Mouse (Mus musculus) E14TG2a.4 (cell line): ENCODE data around the gene Zbtb40.

Source experiments
- H3K27me3 ChIP-seq: 2 replicates; pipeline ENCODE4 v1.6.1; 2014; ENCODE audit warnings: low read length, control low read depth; ENCODE audit not compliant: insufficient read depth
- H3K36me3 ChIP-seq: 2 replicates; pipeline ENCODE4 v1.6.1; 2014; ENCODE audit warnings: low read length, control low read depth; ENCODE audit not compliant: insufficient read depth
- H3K4me1 ChIP-seq: replicated peaks from 2 replicates; pipeline ENCODE4 v1.6.1; 2014; ENCODE audit warnings: low read depth, low read length, control low read depth
- H3K4me3 ChIP-seq: replicated peaks from 2 replicates; pipeline ENCODE4 v1.5.1; 2014; ENCODE audit warnings: mild to moderate bottlenecking, low read length
- H3K9me3 ChIP-seq: 2 replicates; pipeline ENCODE4 v1.6.1; 2014; ENCODE audit warnings: low read length, control low read depth
- CTCF ChIP-seq: conservative IDR thresholded peaks from 2 replicates; pipeline ENCODE4 v1.5.1; 2014; ENCODE audit warnings: low read length
- NANOG ChIP-seq: IDR thresholded peaks from 2 replicates; pipeline ENCODE4 v1.6.1; 2014; ENCODE audit warnings: borderline replicate concordance, low read length, mixed read lengths
- POU5F1 ChIP-seq: IDR thresholded peaks from 2 replicates; pipeline ENCODE4 v1.6.1; 2014; ENCODE audit warnings: low read length, borderline replicate concordance

Zbtb40 gene

DNA sequence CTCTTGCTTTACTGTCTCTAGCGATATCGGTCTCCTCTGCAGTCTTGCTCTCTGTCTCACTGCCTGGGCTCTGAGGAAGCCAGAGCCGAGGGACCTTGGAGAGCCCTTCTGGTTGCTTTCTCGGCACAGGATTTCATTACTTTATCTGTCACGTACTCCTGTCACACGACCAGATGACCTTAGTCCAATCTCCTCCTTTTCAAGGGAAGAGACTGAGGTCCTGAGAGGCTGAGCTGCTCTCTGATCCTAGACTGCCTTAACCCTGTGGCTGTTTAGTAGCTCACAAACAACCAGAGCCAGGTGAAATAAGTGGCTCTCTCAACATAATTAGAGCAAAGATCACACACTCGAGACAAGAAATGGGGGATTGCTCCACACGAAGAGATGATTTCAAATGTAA is 19.3 kb downstream of the Zbtb40 start:
- H3K4me3 ChIP-seq: no peak overlapping the region
- TF ChIP-seq CTCF: no peak
- TF ChIP-seq NANOG: no peak
- no peak for TF ChIP-seq POU5F1
- peaks cover 9% of the 10 kb centered on the region; the same call in 1 of the 2 replicates for H3K4me1 ChIP-seq
- H3K36me3 ChIP-seq: peaks cover 4% of the 10 kb centered on the region; the same call in 1 of the 2 replicates
- H3K9me3 ChIP-seq: no peaks in the 10 kb centered on the region
- no peaks in the 10 kb centered on the region for H3K27me3 ChIP-seq

DNA sequence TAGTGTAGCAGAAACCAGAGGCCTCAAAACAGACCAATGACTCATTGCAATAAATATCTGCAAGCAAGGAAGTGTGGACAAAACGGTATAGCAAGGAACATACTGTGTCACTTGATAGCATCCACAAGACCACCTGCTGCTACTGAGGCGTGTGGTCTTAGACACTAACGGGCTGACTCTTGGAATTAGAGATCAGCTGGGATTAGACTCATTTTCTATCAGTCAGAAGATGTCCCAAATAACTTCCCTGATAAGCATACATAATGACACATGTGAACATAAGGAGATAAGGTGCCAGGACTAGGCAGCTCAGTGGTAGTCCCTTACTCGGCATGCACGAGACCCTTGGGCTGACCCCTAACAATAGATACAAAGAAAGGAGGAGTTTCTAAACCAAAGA is 21.6 kb downstream of the Zbtb40 start:
- TF ChIP-seq NANOG: no peak
- TF ChIP-seq POU5F1: no peak
- no peak for TF ChIP-seq CTCF
- no peak overlapping the region for H3K4me3 ChIP-seq
- H3K36me3 ChIP-seq: 0 out of 2 replicates have a peak, but pooled peaks cover 4% of the 10 kb centered on the region
- no peaks in the 10 kb centered on the region for H3K9me3 ChIP-seq
- H3K27me3 ChIP-seq: no peaks in the 10 kb centered on the region
- 0 out of 2 replicates have a peak, but pooled peaks cover 6% of the 10 kb centered on the region for H3K4me1 ChIP-seq

DNA sequence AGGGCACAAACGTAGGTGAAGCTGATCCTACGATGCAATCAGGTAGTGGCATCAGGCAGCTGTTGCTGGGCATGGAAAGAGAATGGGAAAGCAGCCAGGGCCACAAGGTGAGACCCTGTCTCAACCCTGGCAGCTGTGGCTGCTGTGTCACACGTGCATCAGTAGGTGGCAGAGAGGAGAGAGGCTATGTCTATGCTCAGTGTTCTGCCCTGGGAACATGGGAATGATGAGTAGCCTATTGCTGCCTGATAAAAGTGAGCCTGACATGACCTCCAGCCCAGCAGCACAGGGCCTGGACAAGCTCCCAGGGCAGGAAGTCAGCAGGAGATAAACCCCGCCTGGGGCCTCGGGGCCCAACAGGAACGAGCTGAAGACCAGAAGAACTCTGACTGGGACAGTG is 23.0 kb downstream of the Zbtb40 start:
- Histone ChIP-seq H3K4me3 (no peak overlapping the region), H3K36me3 (0 out of 2 replicates have a peak, but pooled peaks cover 4% of the 10 kb centered on the region), H3K9me3 (no peaks in the 10 kb centered on the region), H3K27me3 (0 out of 2 replicates have a peak, but pooled peaks cover 2% of the 10 kb centered on the region), H3K4me1 (0 out of 2 replicates have a peak, but pooled peaks cover 6% of the 10 kb centered on the region)
- TF ChIP-seq NANOG: no peak
- TF ChIP-seq CTCF: no peak
- no peak for TF ChIP-seq POU5F1

DNA sequence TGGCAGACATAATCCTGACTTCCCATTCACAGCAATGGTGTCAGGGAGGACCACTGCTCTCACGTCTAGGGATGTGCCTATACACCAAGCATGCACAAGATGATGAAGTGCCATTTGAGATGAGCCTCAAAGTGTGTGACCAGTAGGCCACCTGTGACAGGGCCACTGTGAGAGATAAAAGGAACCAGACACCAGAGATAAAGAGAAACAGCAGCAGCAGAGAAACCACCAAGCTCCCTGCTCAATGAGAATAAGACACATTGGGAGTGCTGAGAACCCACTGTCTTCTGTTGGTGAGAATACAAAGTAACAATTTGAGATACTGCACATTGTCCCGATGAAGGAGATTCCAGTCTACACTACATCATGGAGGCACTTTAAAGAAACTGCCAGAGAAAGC is 23.5 kb downstream of the Zbtb40 start:
- 0 out of 2 replicates have a peak, but pooled peaks cover 6% of the 10 kb centered on the region for H3K4me1 ChIP-seq
- 0 out of 2 replicates have a peak, but pooled peaks cover 4% of the 10 kb centered on the region for H3K36me3 ChIP-seq
- H3K4me3 ChIP-seq: no peak overlapping the region
- no peaks in the 10 kb centered on the region for H3K9me3 ChIP-seq
- no peak for TF ChIP-seq POU5F1
- no peak for TF ChIP-seq NANOG
- TF ChIP-seq CTCF: no peak
- 0 out of 2 replicates have a peak, but pooled peaks cover 2% of the 10 kb centered on the region for H3K27me3 ChIP-seq

DNA sequence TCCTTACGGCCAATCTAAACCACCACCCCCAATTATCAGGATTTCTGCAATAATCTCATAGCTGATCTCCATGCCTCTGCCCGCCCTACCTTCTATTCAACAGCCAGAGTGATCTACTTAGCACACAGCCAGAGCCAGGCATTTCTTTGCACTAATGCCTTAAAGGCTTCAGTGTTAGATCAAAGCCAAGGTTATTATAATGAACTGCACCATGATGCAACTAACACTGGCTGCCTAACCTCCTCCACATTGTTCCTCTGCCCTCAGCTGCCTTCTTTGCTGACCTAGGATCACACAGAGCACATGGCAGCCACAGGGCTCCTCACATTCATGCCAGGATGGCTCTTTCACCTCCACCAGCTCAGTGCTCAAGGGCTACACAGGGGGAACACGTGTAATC is 28.5 kb downstream of the Zbtb40 start:
- Histone ChIP-seq H3K4me1 (peaks cover 7% of the 10 kb centered on the region), H3K9me3 (no peaks in the 10 kb centered on the region), H3K27me3 (0 out of 2 replicates have a peak, but pooled peaks cover 2% of the 10 kb centered on the region), H3K36me3 (peaks cover 30% of the 10 kb centered on the region), H3K4me3 (no peak overlapping the region)
- TF ChIP-seq POU5F1 (no peak), NANOG (no peak), CTCF (no peak)

DNA sequence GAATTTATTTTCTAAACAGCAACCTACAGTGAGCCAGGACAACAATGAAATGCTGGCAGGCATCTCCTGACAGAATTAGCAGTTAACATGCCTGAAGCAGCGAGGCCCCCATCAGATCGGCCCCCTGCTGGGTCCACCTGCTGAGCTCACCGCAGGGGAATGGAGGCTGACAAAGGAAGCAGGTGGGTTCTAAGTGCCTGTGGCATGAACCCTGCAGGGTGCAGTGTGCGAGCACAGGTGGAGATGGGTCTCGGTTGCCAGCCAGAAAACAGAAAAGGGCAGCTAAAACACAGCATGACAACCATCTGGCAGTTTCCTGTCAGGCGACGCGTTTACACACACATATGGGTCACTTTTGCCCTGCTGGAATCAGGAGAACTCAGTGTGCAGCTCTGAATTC is 32.7 kb downstream of the Zbtb40 start:
- Histone ChIP-seq H3K9me3 (no peaks in the 10 kb centered on the region), H3K27me3 (no peaks in the 10 kb centered on the region), H3K36me3 (peaks cover 54% of the 10 kb centered on the region), H3K4me3 (no peak overlapping the region), H3K4me1 (peaks cover 7% of the 10 kb centered on the region)
- TF ChIP-seq NANOG (no peak), CTCF (no peak), POU5F1 (no peak)

DNA sequence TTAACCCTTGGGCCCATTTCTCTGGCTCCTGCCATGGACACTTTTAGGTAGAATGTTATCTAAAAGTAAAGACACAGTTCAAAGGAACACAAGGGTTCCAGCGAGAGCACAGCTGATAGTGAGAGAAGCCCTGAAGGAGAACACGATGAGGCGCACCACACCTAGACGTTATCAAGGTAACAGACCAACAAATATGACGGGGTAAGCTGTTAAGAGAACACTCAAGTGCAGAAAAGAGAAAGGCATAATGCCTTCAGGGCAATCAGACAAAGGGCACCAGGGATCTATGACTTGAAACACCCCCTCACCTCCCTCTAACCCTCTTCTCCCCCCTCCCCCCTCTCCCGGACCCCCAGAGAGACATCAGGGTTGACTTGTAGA is 33.1 kb downstream of the Zbtb40 start:
- TF ChIP-seq POU5F1 (no peak), CTCF (no peak), NANOG (no peak)
- H3K36me3 ChIP-seq: peaks cover 54% of the 10 kb centered on the region
- no peak overlapping the region for H3K4me3 ChIP-seq
- peaks cover 7% of the 10 kb centered on the region for H3K4me1 ChIP-seq
- H3K27me3 ChIP-seq: no peaks in the 10 kb centered on the region
- H3K9me3 ChIP-seq: no peaks in the 10 kb centered on the region

DNA sequence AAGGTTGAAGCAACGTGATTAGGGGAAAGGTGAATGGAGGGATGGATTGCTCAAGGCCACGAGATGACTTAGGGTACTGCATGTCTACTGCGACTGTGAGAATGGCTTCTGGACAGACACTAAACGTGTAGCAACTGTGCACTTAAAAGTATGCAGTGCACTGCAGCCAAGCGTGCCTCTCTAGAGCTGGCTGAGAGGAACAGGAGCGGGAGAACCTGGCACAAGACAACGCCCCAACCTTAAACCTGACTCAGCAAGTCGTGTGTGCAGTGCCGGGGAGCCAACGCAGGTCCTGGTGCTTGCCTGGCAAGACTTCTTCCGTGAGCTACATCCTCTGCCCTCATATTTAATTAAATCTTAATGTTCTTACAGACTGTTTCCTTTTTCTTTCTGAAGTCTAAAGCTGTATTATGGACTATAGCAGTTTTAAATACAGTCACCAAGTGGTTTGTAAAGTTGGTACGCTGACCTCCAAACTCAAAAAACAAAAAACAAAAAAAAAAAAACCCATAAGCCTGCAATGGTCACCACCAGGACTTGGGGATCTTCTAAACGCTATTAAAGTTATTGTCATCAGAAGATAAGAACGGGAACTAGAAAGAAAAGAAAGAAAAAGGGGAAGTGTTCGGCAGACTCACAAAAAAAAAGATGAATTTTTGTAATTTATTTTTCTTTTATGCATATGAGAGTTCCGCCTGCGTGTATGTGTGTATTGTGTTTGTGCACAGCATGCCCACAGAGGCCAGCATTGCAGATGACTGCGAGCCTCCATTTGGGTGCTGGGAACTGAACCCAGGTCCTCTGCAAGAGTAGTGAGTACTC is 33.7 kb downstream of the Zbtb40 start:
- TF ChIP-seq POU5F1: no peak
- TF ChIP-seq CTCF: no peak
- no peak for TF ChIP-seq NANOG

DNA sequence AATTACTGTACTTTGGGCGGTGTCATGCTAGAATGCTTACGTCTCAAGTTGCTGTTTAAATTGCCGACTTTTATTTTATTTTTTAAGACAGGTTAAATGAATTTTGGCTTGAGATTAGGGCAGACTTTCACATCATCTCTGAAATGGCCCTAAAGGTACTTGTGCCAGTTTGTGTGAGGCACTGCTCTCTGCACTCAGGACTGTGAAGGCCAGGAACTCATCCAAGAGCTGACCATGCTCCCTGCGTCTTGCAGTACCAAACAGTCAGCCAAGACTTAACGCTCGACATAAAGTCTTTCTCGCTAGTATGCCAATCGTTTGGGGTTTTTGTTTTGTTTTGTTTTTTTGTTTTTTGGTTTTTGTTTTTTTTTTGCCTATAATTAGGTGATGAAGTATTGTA is 34.5 kb downstream of the Zbtb40 start:
- Histone ChIP-seq H3K27me3 (no peaks in the 10 kb centered on the region), H3K4me3 (no peak overlapping the region)
- TF ChIP-seq NANOG (no peak), CTCF (no peak), POU5F1 (no peak)

More for the DNA sequence above, 33.7 kb downstream of the Zbtb40 start:
- H3K36me3 ChIP-seq: peaks cover 54% of the 10 kb centered on the region
- peaks cover 7% of the 10 kb centered on the region for H3K4me1 ChIP-seq
- no peaks in the 10 kb centered on the region for H3K27me3 ChIP-seq
- H3K9me3 ChIP-seq: no peaks in the 10 kb centered on the region
- no peak overlapping the region for H3K4me3 ChIP-seq

More for the DNA sequence above, 34.5 kb downstream of the Zbtb40 start:
- H3K36me3 ChIP-seq: peaks cover 54% of the 10 kb centered on the region
- H3K4me1 ChIP-seq: peaks cover 7% of the 10 kb centered on the region
- no peaks in the 10 kb centered on the region for H3K9me3 ChIP-seq
